Mouse (Mus musculus) A20 (cell line): ENCODE data around the gene Grin2c.
A peak's percentile ranks its signal among the peaks of the same experiment; 100 is the strongest.

Experiments used
- DNase-seq: peaks from one replicate; pipeline ENCODE4 v3.0.0-alpha.2; 2011; ENCODE audit warnings: low read depth, low spot score

Grin2c gene

GRCm38 (mm10) chr11:115208126-115208525 is 58.9 kb downstream of the Grin2c start:
- DNase-seq = no peak

GRCm38 (mm10) chr11:115202756-115203155 is 64.3 kb downstream of the Grin2c start:
- DNase-seq = no peak

- DNase-seq = peak; percentile 70
Measured at GRCm38 (mm10) chr11:115202316-115202715, 64.7 kb downstream of the Grin2c start.

- no peak for DNase-seq
Measured at GRCm38 (mm10) chr11:115200520-115200919, 66.5 kb downstream of the Grin2c start.
